Mouse (Mus musculus) embryonic facial prominence, embryonic 12.5 days (tissue): ENCODE measurements at regions not wholly inside any gene's neighbourhood (a gene's known extent, or its start where the extent isn't known, plus 50 kb on each side); places are given as distances from the start of the nearest gene placed in this dataset.

ENCODE experiments used
- ATAC-seq: fragments of 200-750 bp; cut with Nextera tagmentation; 2 replicates; pipeline ENCODE4 v1.8.0; 2017; ENCODE audit not compliant: insufficient number of reproducible peaks, insufficient read depth, low FRiP score, low TSS enrichment
- H3K27ac ChIP-seq: fragments of 300-500 bp; sonication (generic); 2 replicates; pipeline ENCODE4 v1.5.1; 2016; ENCODE audit warnings: mild to moderate bottlenecking
- H3K27me3 ChIP-seq: fragments of 300-500 bp; sonication (generic); 2 replicates; pipeline ENCODE4 v1.6.1; 2016; ENCODE audit warnings: mild to moderate bottlenecking, moderate library complexity
- H3K36me3 ChIP-seq: fragments of 300-500 bp; sonication (generic); 2 replicates; pipeline ENCODE4 v1.6.1; 2016; ENCODE audit warnings: mild to moderate bottlenecking
- H3K4me1 ChIP-seq: fragments of 300-500 bp; sonication (generic); 2 replicates; pipeline ENCODE4 v1.6.1; 2016
- H3K4me2 ChIP-seq: fragments of 300-500 bp; sonication (generic); replicated peaks from 2 replicates; pipeline ENCODE4 v1.6.1; 2016; ENCODE audit warnings: mild to moderate bottlenecking, moderate library complexity
- H3K4me3 ChIP-seq: fragments of 300-500 bp; sonication (generic); 2 replicates; pipeline ENCODE4 v1.5.1; 2016; ENCODE audit warnings: mild to moderate bottlenecking
- H3K9ac ChIP-seq: fragments of 300-500 bp; sonication (generic); 2 replicates; pipeline ENCODE4 v1.6.1; 2016; ENCODE audit warnings: mild to moderate bottlenecking, moderate library complexity
- H3K9me3 ChIP-seq: fragments of 300-500 bp; sonication (generic); 2 replicates; pipeline ENCODE4 v1.6.1; 2016; ENCODE audit warnings: mild to moderate bottlenecking, moderate library complexity
- WGBS: fragments of 180-500 bp; shearing (Covaris S2); methylation state at CpG from one replicate; pipeline ENCODE4 v1.1.7; 2016; 5-methylcytosine and 5-hydroxymethylcytosine counted together

- no peak for ATAC-seq
- Histone ChIP-seq H3K9ac (no peak overlapping the region), H3K4me3 (no peak overlapping the region)
Observed at GRCm38 (mm10) chr9:84360484-84360883, 435.5 kb downstream of the Bckdhb start.

GRCm38 (mm10) chr9:84363478-84363877 lies 438.5 kb downstream of the Bckdhb start:
- Histone ChIP-seq H3K27ac (no peak overlapping the region), H3K36me3 (no peaks in the 10 kb centered on the region), H3K4me1 (no peaks in the 10 kb centered on the region), H3K9me3 (no peaks in the 10 kb centered on the region), H3K4me3 (no peak overlapping the region), H3K27me3 (no peaks in the 10 kb centered on the region), H3K4me2 (no peak overlapping the region), H3K9ac (no peak overlapping the region)
- 90% methylated on average over 5 of the region's 5 CpGs for WGBS
- no peak for ATAC-seq

More at GRCm38 (mm10) chr9:84360484-84360883, 435.5 kb downstream of the Bckdhb start:
- WGBS = 68% methylated on average over 4 of the region's 4 CpGs
- H3K4me1 ChIP-seq = no peaks in the 10 kb centered on the region
- no peaks in the 10 kb centered on the region for H3K27me3 ChIP-seq
- no peak overlapping the region for H3K27ac ChIP-seq
- H3K9me3 ChIP-seq = no peaks in the 10 kb centered on the region
- H3K4me2 ChIP-seq = no peak overlapping the region
- no peaks in the 10 kb centered on the region for H3K36me3 ChIP-seq

GRCm38 (mm10) chr9:84369200-84369599 lies 444.3 kb downstream of the Bckdhb start:
- Histone ChIP-seq H3K9me3 (no peaks in the 10 kb centered on the region), H3K9ac (no peak overlapping the region), H3K27me3 (no peaks in the 10 kb centered on the region), H3K27ac (no peak overlapping the region), H3K4me3 (no peak overlapping the region), H3K36me3 (no peaks in the 10 kb centered on the region), H3K4me1 (no peaks in the 10 kb centered on the region), H3K4me2 (no peak overlapping the region)
- ATAC-seq = no peak
- 54% methylated on average over 1 of the region's 1 CpGs for whole genome bisulfite sequencing

DNA sequence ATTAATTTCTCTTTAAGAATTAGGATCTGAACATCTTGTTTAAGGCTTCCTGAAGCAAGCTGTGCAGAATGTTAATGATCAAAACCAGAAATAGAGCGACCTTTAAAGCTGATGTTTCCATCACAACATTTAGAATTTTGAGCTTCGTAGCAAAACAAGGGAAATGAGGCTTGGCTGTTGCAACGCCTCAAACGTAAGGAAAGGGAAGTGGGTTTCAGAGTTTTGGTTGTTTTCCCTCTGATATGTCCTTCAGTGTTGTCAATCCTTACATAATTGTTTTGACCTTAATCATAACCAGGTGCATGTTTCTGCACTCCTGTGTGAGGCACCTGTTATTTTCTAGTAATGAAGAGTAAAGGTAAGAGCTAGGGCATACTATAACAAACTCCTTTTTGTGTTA lies 445.3 kb downstream of the Bckdhb start:
- Histone ChIP-seq H3K4me3 (no peak overlapping the region), H3K4me2 (no peak overlapping the region), H3K36me3 (no peaks in the 10 kb centered on the region), H3K4me1 (no peaks in the 10 kb centered on the region), H3K27ac (no peak overlapping the region), H3K9me3 (no peaks in the 10 kb centered on the region), H3K27me3 (no peaks in the 10 kb centered on the region), H3K9ac (no peak overlapping the region)
- WGBS = 66% methylated on average over 4 of the region's 4 CpGs
- no peak for ATAC-seq

DNA sequence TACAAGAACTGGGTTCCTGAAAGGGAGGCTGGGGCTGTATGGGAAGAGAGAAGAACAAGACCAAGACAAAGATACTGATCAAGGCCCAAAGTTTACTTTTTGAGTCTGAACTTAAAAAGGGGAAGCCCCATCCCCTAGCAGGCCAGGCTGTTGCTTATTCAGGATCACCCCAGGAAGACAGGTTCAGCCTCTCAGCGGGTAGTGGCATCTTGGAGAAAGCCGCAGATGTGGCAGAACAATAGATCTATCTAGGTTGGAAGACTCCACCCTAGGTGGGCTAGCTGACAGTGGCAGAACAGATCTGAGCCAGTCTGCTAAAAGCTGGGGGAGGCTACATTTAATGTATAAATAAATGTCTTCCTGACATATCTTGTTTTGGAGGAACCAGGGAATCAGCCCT lies 450.8 kb downstream of the Bckdhb start:
- 70% methylated on average over 2 of the region's 2 CpGs for WGBS

DNA sequence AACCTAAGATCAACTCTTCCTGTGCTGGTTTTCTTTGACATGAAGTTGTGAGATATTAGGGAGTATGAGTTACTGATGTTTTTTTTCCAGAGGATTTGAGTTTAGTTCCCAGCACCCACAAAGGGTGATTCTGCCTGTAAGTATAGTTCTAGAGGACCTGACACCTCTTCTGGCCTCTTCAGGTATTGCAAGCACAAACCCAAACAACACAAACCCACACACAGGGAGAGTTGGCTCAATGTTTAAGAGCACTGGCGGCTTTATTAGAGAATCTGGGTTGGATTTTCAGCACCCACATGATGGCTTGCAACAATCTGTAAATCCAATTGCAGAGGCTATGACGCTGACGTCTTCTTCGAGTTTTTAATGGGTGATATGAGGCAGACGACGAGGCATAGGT lies 451.7 kb downstream of the Bckdhb start:
- Histone ChIP-seq H3K27ac (no peak overlapping the region), H3K4me3 (no peak overlapping the region), H3K4me1 (no peaks in the 10 kb centered on the region), H3K9me3 (no peaks in the 10 kb centered on the region), H3K9ac (no peak overlapping the region), H3K36me3 (no peaks in the 10 kb centered on the region), H3K4me2 (no peak overlapping the region), H3K27me3 (no peaks in the 10 kb centered on the region)
- ATAC-seq = no peak
- WGBS = 92% methylated on average over 6 of the region's 6 CpGs

More for the DNA sequence above, 450.8 kb downstream of the Bckdhb start:
- no peak overlapping the region for H3K27ac ChIP-seq
- no peak overlapping the region for H3K4me2 ChIP-seq
- H3K27me3 ChIP-seq = no peaks in the 10 kb centered on the region
- H3K9ac ChIP-seq = no peak overlapping the region
- ATAC-seq = no peak
- H3K4me3 ChIP-seq = no peak overlapping the region
- H3K36me3 ChIP-seq = no peaks in the 10 kb centered on the region
- H3K9me3 ChIP-seq = no peaks in the 10 kb centered on the region
- H3K4me1 ChIP-seq = no peaks in the 10 kb centered on the region

DNA sequence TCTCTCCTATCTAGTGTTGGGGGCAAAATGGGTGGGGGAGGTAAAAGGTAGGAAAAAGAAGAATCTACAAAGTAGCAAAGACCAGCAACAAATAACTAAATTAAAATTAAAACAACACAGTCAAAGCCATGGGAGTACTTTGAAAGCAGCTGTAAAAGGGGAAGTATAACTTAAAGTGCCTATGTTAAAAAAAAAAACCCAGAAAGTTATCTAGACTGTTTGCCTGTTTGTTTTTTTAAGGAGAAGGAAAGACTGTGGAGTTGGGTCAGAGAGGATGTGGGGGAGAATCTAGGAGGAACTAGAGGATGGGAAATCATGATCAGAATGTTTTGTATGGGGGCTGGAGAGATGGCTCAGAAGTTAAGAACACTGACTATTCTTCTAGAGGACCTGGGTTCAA lies 457.0 kb downstream of the Bckdhb start:
- no peak overlapping the region for H3K27ac ChIP-seq
- H3K9ac ChIP-seq = no peak overlapping the region
- H3K9me3 ChIP-seq = no peaks in the 10 kb centered on the region
- H3K4me3 ChIP-seq = no peak overlapping the region
- no peak overlapping the region for H3K4me2 ChIP-seq
- no peaks in the 10 kb centered on the region for H3K27me3 ChIP-seq
- no peaks in the 10 kb centered on the region for H3K4me1 ChIP-seq
- ATAC-seq = no peak
- no peaks in the 10 kb centered on the region for H3K36me3 ChIP-seq

GRCm38 (mm10) chr9:84389831-84390230 lies 464.9 kb downstream of the Bckdhb start:
- no peak overlapping the region for H3K4me3 ChIP-seq
- H3K36me3 ChIP-seq = no peaks in the 10 kb centered on the region
- H3K27ac ChIP-seq = no peak overlapping the region
- no peaks in the 10 kb centered on the region for H3K4me1 ChIP-seq
- no peak overlapping the region for H3K9ac ChIP-seq
- ATAC-seq = no peak
- WGBS = 91% methylated on average over 3 of the region's 3 CpGs
- H3K27me3 ChIP-seq = no peaks in the 10 kb centered on the region
- H3K4me2 ChIP-seq = no peak overlapping the region
- no peaks in the 10 kb centered on the region for H3K9me3 ChIP-seq

DNA sequence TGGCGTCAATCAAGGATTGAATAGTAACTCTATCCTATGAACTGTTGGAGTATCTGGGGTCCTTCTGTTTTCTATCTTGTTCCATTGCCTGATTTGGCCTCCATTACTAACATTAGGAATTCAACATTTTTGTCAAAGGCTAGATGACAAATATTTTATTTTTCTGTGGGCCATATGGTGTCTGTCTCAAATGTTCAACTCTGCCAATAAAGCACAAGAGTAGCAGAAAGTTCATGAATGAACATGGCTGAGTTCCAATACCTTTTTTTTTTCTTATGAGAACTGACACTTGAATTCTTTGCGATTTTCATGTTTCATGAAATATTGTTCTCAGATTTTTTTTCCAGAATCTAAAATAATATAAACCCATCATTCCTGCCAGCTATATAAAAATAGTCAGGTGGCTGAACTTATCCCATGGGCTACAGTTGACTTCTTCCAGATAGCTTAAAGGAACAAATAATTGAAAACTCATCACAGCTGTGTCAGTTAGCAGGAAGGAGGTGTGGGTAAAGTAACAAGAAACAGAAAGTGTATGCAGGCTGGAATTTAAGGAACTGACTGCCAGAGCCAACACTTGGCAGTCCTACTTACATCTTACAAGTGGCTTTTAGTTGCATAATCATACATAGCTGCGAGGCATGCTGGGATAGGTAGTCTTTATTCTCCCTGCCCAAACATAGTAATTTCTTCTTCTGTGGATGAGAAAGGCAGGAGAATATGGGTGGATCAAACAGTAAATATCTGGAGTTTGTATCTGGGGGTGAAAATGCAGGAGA lies 469.8 kb downstream of the Bckdhb start:
- Histone ChIP-seq H3K4me3 (no peak overlapping the region), H3K4me2 (no peak overlapping the region), H3K9me3 (no peaks in the 10 kb centered on the region), H3K4me1 (no peaks in the 10 kb centered on the region), H3K9ac (no peak overlapping the region), H3K36me3 (no peaks in the 10 kb centered on the region), H3K27me3 (no peaks in the 10 kb centered on the region), H3K27ac (no peak overlapping the region)
- ATAC-seq = no peak
- 77% methylated on average over 3 of the region's 3 CpGs for WGBS

- no peaks in the 10 kb centered on the region for H3K27me3 ChIP-seq
- no peaks in the 10 kb centered on the region for H3K4me1 ChIP-seq
- H3K4me3 ChIP-seq = no peak overlapping the region
- H3K36me3 ChIP-seq = no peaks in the 10 kb centered on the region
- no peak overlapping the region for H3K27ac ChIP-seq
- no peak overlapping the region for H3K9ac ChIP-seq
- ATAC-seq = no peak
- H3K4me2 ChIP-seq = no peak overlapping the region
- 40% methylated on average over 3 of the region's 3 CpGs for WGBS
- H3K9me3 ChIP-seq = no peaks in the 10 kb centered on the region
Observed at GRCm38 (mm10) chr9:84399481-84399880, 474.5 kb downstream of the Bckdhb start.

- no peak for ATAC-seq
- 63% methylated on average over 10 of the region's 10 CpGs for WGBS
- H3K9ac ChIP-seq = no peak overlapping the region
Observed at GRCm38 (mm10) chr9:84408260-84409203, 483.6 kb downstream of the Bckdhb start.

More at GRCm38 (mm10) chr9:84408260-84409203, 483.6 kb downstream of the Bckdhb start:
- Histone ChIP-seq H3K27me3 (no peaks in the 10 kb centered on the region), H3K36me3 (no peaks in the 10 kb centered on the region), H3K27ac (no peak overlapping the region), H3K4me1 (no peaks in the 10 kb centered on the region), H3K4me3 (no peak overlapping the region), H3K9me3 (no peaks in the 10 kb centered on the region), H3K4me2 (no peak overlapping the region)
